Mouse (Mus musculus): Measurements from ENCODE around the gene Ppp1ca.

GRCm38 (mm10) chr19:4149764-4150461 is 42.0 kb upstream of the Ppp1ca start:
- TF ChIP-seq POLR2A (IDR thresholded peaks at IDR 0.05; ENCODE audit: control insufficient read depth, extremely low read depth, insufficient read depth, low read length, poor library complexity), result no peak
- no peak for TF ChIP-seq CTCF (IDR thresholded peaks at IDR 0.05; ENCODE audit: borderline replicate concordance, control insufficient read depth, extremely low read depth, insufficient read depth, low read length, poor library complexity)
